Mouse (Mus musculus) hindbrain, embryonic 11.5 days (tissue): ENCODE data around the gene Car8. TPM values are rescaled to one million over a fixed set of nuclear protein-coding genes. Genes with fewer than 3 reads are reported as not detected.

Experiments
- ATAC-seq: fragments of 200-750 bp; cut with Nextera tagmentation; 2 replicates; pipeline ENCODE4 v1.8.0; 2017; ENCODE audit warnings: mild to moderate bottlenecking, moderate TSS enrichment, moderate library complexity; ENCODE audit not compliant: low FRiP score
- DNase-seq: peaks from one replicate; pipeline ENCODE4 v3.0.0-alpha.2; 2015; ENCODE audit warnings: low spot score
- H3K27ac ChIP-seq: fragments of 300-500 bp; sonication (generic); 2 replicates; pipeline ENCODE4 v1.5.1; 2014; ENCODE audit warnings: mild to moderate bottlenecking, low read depth, low read length
- H3K27me3 ChIP-seq: fragments of 300-500 bp; sonication (generic); 2 replicates; pipeline ENCODE4 v1.6.1; 2014; ENCODE audit warnings: mild to moderate bottlenecking, low read length, moderate library complexity, mixed read lengths; ENCODE audit not compliant: control insufficient read depth, insufficient read depth
- H3K36me3 ChIP-seq: fragments of 300-500 bp; sonication (generic); 2 replicates; pipeline ENCODE4 v1.6.1; 2014; ENCODE audit warnings: mild to moderate bottlenecking, low read length, moderate library complexity, mixed read lengths; ENCODE audit not compliant: control insufficient read depth, insufficient read depth
- H3K4me1 ChIP-seq: fragments of 300-500 bp; sonication (generic); replicated peaks from 2 replicates; pipeline ENCODE4 v1.6.1; 2014; ENCODE audit warnings: low read length, mixed read lengths; ENCODE audit not compliant: control insufficient read depth, insufficient read depth
- H3K4me2 ChIP-seq: fragments of 300-500 bp; sonication (generic); replicated peaks from 2 replicates; pipeline ENCODE4 v1.6.1; 2014; ENCODE audit warnings: mild to moderate bottlenecking, low read depth, low read length
- H3K4me3 ChIP-seq: fragments of 300-500 bp; sonication (generic); 2 replicates; pipeline ENCODE4 v1.5.1; 2014; ENCODE audit warnings: low read depth, low read length
- H3K9ac ChIP-seq: fragments of 300-500 bp; sonication (generic); 2 replicates; pipeline ENCODE4 v1.6.1; 2014; ENCODE audit warnings: low read depth, low read length
- H3K9me3 ChIP-seq: fragments of 300-500 bp; sonication (generic); 2 replicates; pipeline ENCODE4 v1.6.1; 2016; ENCODE audit warnings: low read length; ENCODE audit not compliant: control insufficient read depth
- WGBS: fragments of 180-500 bp; shearing (Covaris S2); extraction: QIAGEN DNeasy Blood & Tissue Kit; methylation state at CpG from one replicate; pipeline ENCODE4 v1.1.7; 2014; 5-methylcytosine and 5-hydroxymethylcytosine counted together
- polyA plus RNA-seq: library from polyadenylated mRNA; unstranded; fragments of >200 nt; fragmentation: Nextera tagmentation; extraction: Ambion mirVana; gene quantifications from 2 replicates; pipeline ENCODE4 v1.2.1, GENCODE M21; 2014

Car8 gene
- polyA plus RNA-seq, 1 experiment from 2014 or later, result 1.9 TPM

GRCm38 (mm10) chr4:8212873-8213569 lies 25.8 kb downstream of the Car8 start:
- Histone ChIP-seq H3K4me3 (no peak overlapping the region), H3K9me3 (no peaks in the 10 kb centered on the region), H3K4me2 (no peak overlapping the region), H3K27me3 (no peaks in the 10 kb centered on the region), H3K27ac (no peak overlapping the region), H3K4me1 (no peaks in the 10 kb centered on the region), H3K9ac (no peak overlapping the region), H3K36me3 (no peaks in the 10 kb centered on the region)
- DNase-seq, result no peak
- no peak for ATAC-seq
- 84% methylated on average over 8 of the region's 8 CpGs for WGBS

- ATAC-seq (no peak), DNase-seq (no peak)
- Histone ChIP-seq H3K36me3 (no peaks in the 10 kb centered on the region), H3K9ac (no peak overlapping the region), H3K27me3 (no peaks in the 10 kb centered on the region), H3K4me3 (no peak overlapping the region), H3K4me2 (no peak overlapping the region), H3K27ac (no peak overlapping the region), H3K4me1 (no peaks in the 10 kb centered on the region), H3K9me3 (no peaks in the 10 kb centered on the region)
- 91% methylated on average over 2 of the region's 2 CpGs for WGBS
Measured at GRCm38 (mm10) chr4:8210452-8210851, 28.4 kb downstream of the Car8 start.

GRCm38 (mm10) chr4:8207924-8208323 lies 30.9 kb downstream of the Car8 start:
- H3K9ac ChIP-seq, result no peak overlapping the region
- H3K4me3 ChIP-seq, result no peak overlapping the region
- no peaks in the 10 kb centered on the region for H3K27me3 ChIP-seq
- 71% methylated on average over 1 of the region's 1 CpGs for WGBS
- no peaks in the 10 kb centered on the region for H3K9me3 ChIP-seq
- no peak overlapping the region for H3K27ac ChIP-seq
- no peaks in the 10 kb centered on the region for H3K36me3 ChIP-seq
- no peak overlapping the region for H3K4me2 ChIP-seq
- DNase-seq (no peak), ATAC-seq (no peak)
- no peaks in the 10 kb centered on the region for H3K4me1 ChIP-seq

- 86% methylated on average over 6 of the region's 6 CpGs for WGBS
- Histone ChIP-seq H3K4me3 (no peak overlapping the region), H3K36me3 (no peaks in the 10 kb centered on the region), H3K9ac (no peak overlapping the region), H3K27me3 (no peaks in the 10 kb centered on the region), H3K4me1 (no peaks in the 10 kb centered on the region), H3K9me3 (no peaks in the 10 kb centered on the region), H3K4me2 (no peak overlapping the region), H3K27ac (no peak overlapping the region)
- DNase-seq (no peak), ATAC-seq (no peak)
Measured at GRCm38 (mm10) chr4:8206918-8207573, 31.8 kb downstream of the Car8 start.

- no peak overlapping the region for H3K9ac ChIP-seq
- H3K9me3 ChIP-seq, result no peaks in the 10 kb centered on the region
- no peaks in the 10 kb centered on the region for H3K4me1 ChIP-seq
- WGBS, result 80% methylated on average over 4 of the region's 4 CpGs
- H3K36me3 ChIP-seq, result no peaks in the 10 kb centered on the region
- no peak overlapping the region for H3K27ac ChIP-seq
- no peak for DNase-seq
- H3K4me2 ChIP-seq, result no peak overlapping the region
- H3K4me3 ChIP-seq, result no peak overlapping the region
- no peaks in the 10 kb centered on the region for H3K27me3 ChIP-seq
- no peak for ATAC-seq
Measured at GRCm38 (mm10) chr4:8205089-8205649, 33.7 kb downstream of the Car8 start.

- DNase-seq (no peak), ATAC-seq (no peak)
- WGBS, result 58% methylated on average over 1 of the region's 1 CpGs
Measured at GRCm38 (mm10) chr4:8203367-8203766, 35.5 kb downstream of the Car8 start.

GRCm38 (mm10) chr4:8201631-8202030 lies 37.2 kb downstream of the Car8 start:
- H3K27ac ChIP-seq, result no peak overlapping the region
- no peaks in the 10 kb centered on the region for H3K4me1 ChIP-seq
- DNase-seq, result no peak
- no peaks in the 10 kb centered on the region for H3K36me3 ChIP-seq
- H3K4me3 ChIP-seq, result no peak overlapping the region
- H3K9ac ChIP-seq, result no peak overlapping the region
- H3K27me3 ChIP-seq, result no peaks in the 10 kb centered on the region
- no peak overlapping the region for H3K4me2 ChIP-seq
- H3K9me3 ChIP-seq, result no peaks in the 10 kb centered on the region
- no peak for ATAC-seq
- 80% methylated on average over 2 of the region's 2 CpGs for WGBS

More at GRCm38 (mm10) chr4:8203367-8203766, 35.5 kb downstream of the Car8 start:
- H3K36me3 ChIP-seq, result no peaks in the 10 kb centered on the region
- no peaks in the 10 kb centered on the region for H3K9me3 ChIP-seq
- H3K4me1 ChIP-seq, result no peaks in the 10 kb centered on the region
- no peak overlapping the region for H3K4me3 ChIP-seq
- no peaks in the 10 kb centered on the region for H3K27me3 ChIP-seq
- no peak overlapping the region for H3K27ac ChIP-seq
- no peak overlapping the region for H3K4me2 ChIP-seq
- no peak overlapping the region for H3K9ac ChIP-seq

- no peak for DNase-seq
- no peaks in the 10 kb centered on the region for H3K9me3 ChIP-seq
- H3K27ac ChIP-seq, result no peak overlapping the region
- no peak for ATAC-seq
- H3K4me3 ChIP-seq, result no peak overlapping the region
- no peak overlapping the region for H3K9ac ChIP-seq
- H3K36me3 ChIP-seq, result no peaks in the 10 kb centered on the region
- no peaks in the 10 kb centered on the region for H3K4me1 ChIP-seq
- WGBS, result 82% methylated on average over 5 of the region's 5 CpGs
- H3K27me3 ChIP-seq, result no peaks in the 10 kb centered on the region
- H3K4me2 ChIP-seq, result no peak overlapping the region
Measured at GRCm38 (mm10) chr4:8200081-8200480, 38.8 kb downstream of the Car8 start.

GRCm38 (mm10) chr4:8198033-8198432 lies 40.8 kb downstream of the Car8 start:
- H3K4me1 ChIP-seq, result no peaks in the 10 kb centered on the region
- no peaks in the 10 kb centered on the region for H3K36me3 ChIP-seq
- no peak overlapping the region for H3K4me3 ChIP-seq
- 85% methylated on average over 5 of the region's 5 CpGs for WGBS
- H3K9ac ChIP-seq, result no peak overlapping the region
- no peaks in the 10 kb centered on the region for H3K9me3 ChIP-seq
- H3K27me3 ChIP-seq, result no peaks in the 10 kb centered on the region
- H3K27ac ChIP-seq, result no peak overlapping the region
- H3K4me2 ChIP-seq, result no peak overlapping the region
- no peak for ATAC-seq
- no peak for DNase-seq
